Mouse (Mus musculus): ENCODE measurements around the gene Mfap3. TPM values are rescaled to one million over a fixed set of nuclear protein-coding genes. Genes with fewer than 3 reads are reported as not detected.

Mfap3 gene
- 28.2 and 33.5 TPM in 2 replicates for total RNA-seq (2017)

- peak; percentile 96 to 97 for ATAC-seq (replicated peaks in 1 of 2; ENCODE audit: insufficient read depth in 1 of 2, low FRiP score in 2 of 2, low TSS enrichment in 1 of 2, low read depth in 1 of 2, poor library complexity in 2 of 2, severe bottlenecking in 2 of 2)
These were observed at the start of gene Mfap3, which contains the start of gene Fam114a2 for GRCm38 (mm10) chr11:57518091-57518750. TSS of gene Mfap3 (plus strand) at chr11:57518664. TSS of gene Fam114a2 (minus strand) at chr11:57518617.

- ATAC-seq (replicated peaks in 1 of 2; ENCODE audit: insufficient read depth in 1 of 2, low FRiP score in 2 of 2, low TSS enrichment in 1 of 2, low read depth in 1 of 2, poor library complexity in 2 of 2, severe bottlenecking in 2 of 2), result no peak
These were observed 49.8 kb upstream of the Mfap3 start for GRCm38 (mm10) chr11:57468706-57469105.

- no peak for ATAC-seq (replicated peaks in 1 of 2; ENCODE audit: insufficient read depth in 1 of 2, low FRiP score in 2 of 2, low TSS enrichment in 1 of 2, low read depth in 1 of 2, poor library complexity in 2 of 2, severe bottlenecking in 2 of 2)
These were observed 48.4 kb upstream of the Mfap3 start for GRCm38 (mm10) chr11:57470056-57470455.

- no peak for ATAC-seq (replicated peaks in 1 of 2; ENCODE audit: insufficient read depth in 1 of 2, low FRiP score in 2 of 2, low TSS enrichment in 1 of 2, low read depth in 1 of 2, poor library complexity in 2 of 2, severe bottlenecking in 2 of 2)
These were observed 47.5 kb upstream of the Mfap3 start for GRCm38 (mm10) chr11:57470979-57471378.

GRCm38 (mm10) chr11:57474296-57474941, 44.0 kb upstream of the Mfap3 start:
- ATAC-seq (replicated peaks in 1 of 2; ENCODE audit: insufficient read depth in 1 of 2, low FRiP score in 2 of 2, low TSS enrichment in 1 of 2, low read depth in 1 of 2, poor library complexity in 2 of 2, severe bottlenecking in 2 of 2), result no peak

- no peak; a peak in 1 of 4 replicates for ATAC-seq (replicated peaks in 1 of 2; ENCODE audit: insufficient read depth in 1 of 2, low FRiP score in 2 of 2, low TSS enrichment in 1 of 2, low read depth in 1 of 2, poor library complexity in 2 of 2, severe bottlenecking in 2 of 2)
These were observed 43.3 kb upstream of the Mfap3 start for GRCm38 (mm10) chr11:57475119-57475518.

- no peak for ATAC-seq (replicated peaks in 1 of 2; ENCODE audit: insufficient read depth in 1 of 2, low FRiP score in 2 of 2, low TSS enrichment in 1 of 2, low read depth in 1 of 2, poor library complexity in 2 of 2, severe bottlenecking in 2 of 2)
These were observed 40.4 kb upstream of the Mfap3 start for GRCm38 (mm10) chr11:57478077-57478476.

- no peak for ATAC-seq (replicated peaks in 1 of 2; ENCODE audit: insufficient read depth in 1 of 2, low FRiP score in 2 of 2, low TSS enrichment in 1 of 2, low read depth in 1 of 2, poor library complexity in 2 of 2, severe bottlenecking in 2 of 2)
These were observed 30.0 kb upstream of the Mfap3 start for GRCm38 (mm10) chr11:57488436-57488835.

- ATAC-seq (replicated peaks in 1 of 2; ENCODE audit: insufficient read depth in 1 of 2, low FRiP score in 2 of 2, low TSS enrichment in 1 of 2, low read depth in 1 of 2, poor library complexity in 2 of 2, severe bottlenecking in 2 of 2), result no peak
These were observed 21.9 kb upstream of the Mfap3 start for GRCm38 (mm10) chr11:57496462-57497039.

GRCm38 (mm10) chr11:57497701-57498100, 20.8 kb upstream of the Mfap3 start:
- ATAC-seq (replicated peaks in 1 of 2; ENCODE audit: insufficient read depth in 1 of 2, low FRiP score in 2 of 2, low TSS enrichment in 1 of 2, low read depth in 1 of 2, poor library complexity in 2 of 2, severe bottlenecking in 2 of 2), result no peak

- ATAC-seq (replicated peaks in 1 of 2; ENCODE audit: insufficient read depth in 1 of 2, low FRiP score in 2 of 2, low TSS enrichment in 1 of 2, low read depth in 1 of 2, poor library complexity in 2 of 2, severe bottlenecking in 2 of 2), result no peak
These were observed 20.2 kb upstream of the Mfap3 start for GRCm38 (mm10) chr11:57498215-57498614.

GRCm38 (mm10) chr11:57503155-57503554, 15.3 kb upstream of the Mfap3 start:
- no peak for ATAC-seq (replicated peaks in 1 of 2; ENCODE audit: insufficient read depth in 1 of 2, low FRiP score in 2 of 2, low TSS enrichment in 1 of 2, low read depth in 1 of 2, poor library complexity in 2 of 2, severe bottlenecking in 2 of 2)

GRCm38 (mm10) chr11:57506899-57507298, 11.6 kb upstream of the Mfap3 start:
- ATAC-seq (replicated peaks in 1 of 2; ENCODE audit: insufficient read depth in 1 of 2, low FRiP score in 2 of 2, low TSS enrichment in 1 of 2, low read depth in 1 of 2, poor library complexity in 2 of 2, severe bottlenecking in 2 of 2), result no peak

GRCm38 (mm10) chr11:57515218-57515617, 3.2 kb upstream of the Mfap3 start:
- no peak for ATAC-seq (replicated peaks in 1 of 2; ENCODE audit: insufficient read depth in 1 of 2, low FRiP score in 2 of 2, low TSS enrichment in 1 of 2, low read depth in 1 of 2, poor library complexity in 2 of 2, severe bottlenecking in 2 of 2)

- no peak for ATAC-seq (replicated peaks in 1 of 2; ENCODE audit: insufficient read depth in 1 of 2, low FRiP score in 2 of 2, low TSS enrichment in 1 of 2, low read depth in 1 of 2, poor library complexity in 2 of 2, severe bottlenecking in 2 of 2)
These were observed 1.5 kb upstream of the Mfap3 start for GRCm38 (mm10) chr11:57516946-57517441.

- peak; percentile 37 to 39; a peak in 2 of 4 replicates for ATAC-seq (replicated peaks in 1 of 2; ENCODE audit: insufficient read depth in 1 of 2, low FRiP score in 2 of 2, low TSS enrichment in 1 of 2, low read depth in 1 of 2, poor library complexity in 2 of 2, severe bottlenecking in 2 of 2)
These were observed 286 bp downstream of the Mfap3 start for GRCm38 (mm10) chr11:57518751-57519148.

GRCm38 (mm10) chr11:57519304-57519703, 840 bp downstream of the Mfap3 start:
- no peak for ATAC-seq (replicated peaks in 1 of 2; ENCODE audit: insufficient read depth in 1 of 2, low FRiP score in 2 of 2, low TSS enrichment in 1 of 2, low read depth in 1 of 2, poor library complexity in 2 of 2, severe bottlenecking in 2 of 2)

- ATAC-seq (replicated peaks in 1 of 2; ENCODE audit: insufficient read depth in 1 of 2, low FRiP score in 2 of 2, low TSS enrichment in 1 of 2, low read depth in 1 of 2, poor library complexity in 2 of 2, severe bottlenecking in 2 of 2), result no peak
These were observed 2.7 kb downstream of the Mfap3 start for GRCm38 (mm10) chr11:57521206-57521605.

All from hematopoietic stem cell, adult 5-6 weeks (primary cell).